Comparison of ENCODE assay signal across 20 mouse cellular contexts in genomic region chrX:46896538-46896937, GRCm38 (mm10).
DNase-seq lines count a peak whose midpoint lies in the region; ATAC-seq lines count a peak whose summit lies in the region.
"Had no signal": no experiment of that assay in that cellular context is flagged by ENCODE, and none has a peak within 500 bp of the region (broad histone marks: within the 10 kb centered on the region; RNA-seq: fewer than 3 reads in every experiment).

No protein-coding gene starts in this region.

- DNase-seq in frontal cortex, postnatal 10 days (ENCODE audit: low spot score in 2 of 2) = no peak
- peak; percentile 3 for DNase-seq in right cerebral cortex, adult 18-20 months
- no peak for DNase-seq in right cerebral cortex, adult 2 months (ENCODE audit: low spot score in 2 of 2)
- no peak for DNase-seq in cerebellum, postnatal 14 days
- DNase-seq: adrenal gland, adult 8-10 months; adrenal gland, postnatal 14 days; adrenal gland, postnatal 36 days; B cell, adult 2 months; cerebellum, adult 11 months; cerebellum, adult 18-20 months; cerebellum, adult 8-10 months; cerebellum, adult 9-11 months; cerebellum, postnatal 25 days; forebrain, postnatal 0 days had no signal

- ATAC-seq in frontal cortex, adult (ENCODE audit: low TSS enrichment) = peak; percentile 98
- ATAC-seq: activated CD4-positive, CD25-positive, alpha-beta regulatory T cell, adult 4 months; CD4-positive, CD25-positive, alpha-beta regulatory T cell, adult 4 months; forebrain, embryonic 13.5 days; forebrain, embryonic 15.5 days; forebrain, postnatal 0 days; Patski had no signal
